In the genomic region with DNA sequence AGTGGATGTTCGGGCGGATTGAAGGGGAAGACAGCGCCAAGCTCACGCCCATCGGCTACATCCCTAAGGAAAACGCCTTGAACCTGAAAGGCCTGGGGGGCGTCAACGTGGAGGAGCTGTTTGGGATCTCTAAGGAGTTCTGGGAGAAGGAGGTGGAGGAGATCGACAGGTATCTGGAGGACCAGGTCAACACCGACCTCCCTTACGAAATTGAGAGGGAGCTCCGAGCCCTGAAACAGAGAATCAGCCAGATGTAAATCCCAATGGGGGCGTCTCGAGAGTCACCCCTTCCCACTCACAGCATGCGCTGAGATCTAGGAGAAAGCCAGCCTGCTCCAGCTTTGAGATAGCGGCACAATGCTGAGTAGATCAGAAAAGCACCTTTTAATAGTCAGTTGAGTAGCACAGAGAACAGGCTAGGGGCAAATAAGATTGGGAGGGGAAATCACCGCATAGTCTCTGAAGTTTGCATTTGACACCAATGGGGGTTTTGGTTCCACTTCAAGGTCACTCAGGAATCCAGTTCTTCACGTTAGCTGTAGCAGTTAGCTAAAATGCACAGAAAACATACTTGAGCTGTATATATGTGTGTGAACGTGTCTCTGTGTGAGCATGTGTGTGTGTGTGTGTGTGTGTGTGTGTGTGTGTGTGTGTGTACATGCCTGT, we compare ENCODE assay signal across 14 mouse cellular contexts. TPM values are rescaled to one million over a fixed set of nuclear protein-coding genes. Genes with fewer than 3 reads are reported as not detected.
"Had no signal": no experiment of that assay in that cellular context is flagged by ENCODE, and none has a peak within 500 bp of the region (broad histone marks: within the 10 kb centered on the region; RNA-seq: fewer than 3 reads in every experiment).

No protein-coding gene starts in this region.

- H3K9ac ChIP-seq: limb, embryonic 12.5 days; lung, embryonic 15.5 days; midbrain, embryonic 15.5 days; neural tube, embryonic 12.5 days had no signal

- H3K27me3 ChIP-seq: lung, embryonic 15.5 days; midbrain, embryonic 15.5 days; neural tube, embryonic 12.5 days had no signal

- H3K4me3 ChIP-seq: limb, embryonic 12.5 days; lung, embryonic 15.5 days; megakaryocyte, embryonic 14.5 days; midbrain, embryonic 15.5 days; neural tube, embryonic 12.5 days had no signal

- H3K36me3 ChIP-seq: limb, embryonic 12.5 days; lung, embryonic 15.5 days; midbrain, embryonic 15.5 days; neural tube, embryonic 12.5 days had no signal

- H3K4me1 ChIP-seq: megakaryocyte, embryonic 14.5 days; midbrain, embryonic 15.5 days; neural tube, embryonic 12.5 days had no signal

- H3K9me3 ChIP-seq: limb, embryonic 12.5 days; lung, embryonic 15.5 days; midbrain, embryonic 15.5 days; neural tube, embryonic 12.5 days had no signal

- DNase-seq: layer of hippocampus, adult 9-11 months had no signal

- H3K4me2 ChIP-seq: limb, embryonic 12.5 days; lung, embryonic 15.5 days; midbrain, embryonic 11.5 days had no signal

- H3K27ac ChIP-seq: macrophage; midbrain, embryonic 15.5 days; neural tube, embryonic 12.5 days had no signal

RNA-seq across cellular contexts. Expression of a gene that starts 5.7 kb away (rescaled TPM):
- total RNA-seq: layer of hippocampus, adult 18-20 months; left cerebral cortex, postnatal 36 days; monocyte, adult 5-6 weeks; neutrophil, adult 5-6 weeks had no signal
- polyA plus RNA-seq: inflammation-experienced regulatory T-cells, adult 6 months; macrophage; midbrain, embryonic 11.5 days; midbrain, embryonic 15.5 days; neural tube, embryonic 12.5 days had no signal

RNA-seq across cellular contexts. Expression of a gene that starts 39.2 kb away (rescaled TPM):
- total RNA-seq: layer of hippocampus, adult 18-20 months; monocyte, adult 5-6 weeks; neutrophil, adult 5-6 weeks had no signal
- polyA plus RNA-seq: inflammation-experienced regulatory T-cells, adult 6 months; macrophage; spleen, adult 2 months had no signal
